Mouse (Mus musculus): ENCODE results near the gene Ctf1. TPM values are rescaled to one million over a fixed set of nuclear protein-coding genes. Genes with fewer than 3 reads are reported as not detected.

Gene Ctf1
- total and polyA plus RNA-seq, 3 experiments: not detected

GRCm38 (mm10) chr7:127747559-127748234 lies 35.2 kb downstream of the Ctf1 start:
- TF ChIP-seq GABPA (IDR thresholded peaks at IDR 0.05; ENCODE audit: insufficient replicate concordance, low read depth, low read length): no peak
- TF ChIP-seq ZKSCAN1 (IDR thresholded peaks at IDR 0.05; ENCODE audit: borderline replicate concordance, low read depth, low read length): no peak
- TF ChIP-seq ETS1 (conservative IDR thresholded peaks at IDR 0.05; ENCODE audit: low read depth, low read length): no peak
- Histone ChIP-seq H3K9ac (ENCODE audit: insufficient read depth, low read depth) (no peak overlapping the region), H3K36me3 (replicated peaks in 1 of 2; ENCODE audit: control insufficient read depth in 1 of 2, insufficient read depth in 1 of 2, low read length in 1 of 2) (peaks cover 37 to 51% of the 10 kb centered on the region in 2 experiments), H3K27ac (ENCODE audit: insufficient read depth, low read depth) (no peak overlapping the region), H3K4me1 (ENCODE audit: control insufficient read depth in 1 of 2, insufficient read depth in 2 of 2) (peaks cover 4 to 18% of the 10 kb centered on the region in 2 experiments; a peak in 3 of 4 replicates), H3K4me2 (ENCODE audit: insufficient read depth, low read depth, poor library complexity, severe bottlenecking) (no peak overlapping the region), H3K4me3 (replicated peaks in 1 of 3; ENCODE audit: low read depth in 2 of 3, low read length in 2 of 3, poor library complexity in 1 of 3) (peak overlapping the region in 1 of 3 experiments; percentile 71), H3K27me3 (replicated peaks) (no peaks in the 10 kb centered on the region), H3K79me2 (replicated peaks; ENCODE audit: control insufficient read depth, extremely low read depth, insufficient read depth, poor library complexity, severe bottlenecking) (no peaks in the 10 kb centered on the region), H3K9me3 (replicated peaks; ENCODE audit: low read length) (no peaks in the 10 kb centered on the region)
- in situ Hi-C loops (cut with MboI; ENCODE audit: low pct_ligation_motif_present, low pct_unique_long_range_greater_than_20kb, low sequenced_read_pairs): no loop called here
- dilution Hi-C loops (cut with MboI; ENCODE audit: extremely low pct_ligation_motif_present, extremely low pct_unique_long_range_greater_than_20kb, low sequenced_read_pairs): no loop called here
- no peak for DNase-seq (ENCODE audit: extremely low read depth)

GRCm38 (mm10) chr7:127748235-127748560 lies 35.7 kb downstream of the Ctf1 start:
- Histone ChIP-seq H3K79me2 (replicated peaks; ENCODE audit: control insufficient read depth, extremely low read depth, insufficient read depth, poor library complexity, severe bottlenecking) (no peaks in the 10 kb centered on the region), H3K4me2 (ENCODE audit: insufficient read depth, low read depth, poor library complexity, severe bottlenecking) (no peak overlapping the region), H3K36me3 (replicated peaks in 1 of 2; ENCODE audit: control insufficient read depth in 1 of 2, insufficient read depth in 1 of 2, low read length in 1 of 2) (peaks cover 42 to 56% of the 10 kb centered on the region in 2 experiments), H3K4me3 (replicated peaks in 1 of 3; ENCODE audit: low read depth in 2 of 3, low read length in 2 of 3, poor library complexity in 1 of 3) (no peak overlapping the region), H3K4me1 (ENCODE audit: control insufficient read depth in 1 of 2, insufficient read depth in 2 of 2) (peaks cover 4 to 23% of the 10 kb centered on the region in 2 experiments; a peak in 3 of 4 replicates), H3K27ac (ENCODE audit: insufficient read depth, low read depth) (no peak overlapping the region), H3K27me3 (replicated peaks) (no peaks in the 10 kb centered on the region), H3K9me3 (replicated peaks; ENCODE audit: low read length) (no peaks in the 10 kb centered on the region), H3K9ac (ENCODE audit: insufficient read depth, low read depth) (no peak overlapping the region)
- DNase-seq (ENCODE audit: extremely low read depth): no peak
- dilution Hi-C loops (cut with MboI; ENCODE audit: extremely low pct_ligation_motif_present, extremely low pct_unique_long_range_greater_than_20kb, low sequenced_read_pairs) (no loop called here), in situ Hi-C loops (cut with MboI; ENCODE audit: low pct_ligation_motif_present, low pct_unique_long_range_greater_than_20kb, low sequenced_read_pairs) (no loop called here)
- TF ChIP-seq MAZ (IDR thresholded peaks at IDR 0.05; ENCODE audit: low read depth, low read length): no peak
- TF ChIP-seq MAX (IDR thresholded peaks at IDR 0.05; ENCODE audit: low read length): no peak
- no peak for TF ChIP-seq CHD1 (IDR thresholded peaks at IDR 0.05; ENCODE audit: low read depth, low read length)
- no peak for TF ChIP-seq ZKSCAN1 (IDR thresholded peaks at IDR 0.05; ENCODE audit: borderline replicate concordance, low read depth, low read length)
- TF ChIP-seq USF1 (IDR thresholded peaks at IDR 0.05; ENCODE audit: low read depth, low read length): no peak

- in situ Hi-C loops (cut with MboI; ENCODE audit: low pct_ligation_motif_present, low pct_unique_long_range_greater_than_20kb, low sequenced_read_pairs) (loop anchor here (25.0 kb wide), 1 partner anchor 388 kb away; no protein-coding TSS in a partner anchor), dilution Hi-C loops (cut with MboI; ENCODE audit: extremely low pct_ligation_motif_present, extremely low pct_unique_long_range_greater_than_20kb, low sequenced_read_pairs) (no loop called here)
- H3K4me3 ChIP-seq (replicated peaks in 1 of 3; ENCODE audit: low read depth in 2 of 3, low read length in 2 of 3, poor library complexity in 1 of 3): no peak overlapping the region
- H3K79me2 ChIP-seq (replicated peaks; ENCODE audit: control insufficient read depth, extremely low read depth, insufficient read depth, poor library complexity, severe bottlenecking): no peaks in the 10 kb centered on the region
- DNase-seq (ENCODE audit: extremely low read depth): no peak
- no peak overlapping the region for H3K9ac ChIP-seq (ENCODE audit: insufficient read depth, low read depth)
- H3K27me3 ChIP-seq (replicated peaks): no peaks in the 10 kb centered on the region
- H3K27ac ChIP-seq (ENCODE audit: insufficient read depth, low read depth): no peak overlapping the region
- no peaks in the 10 kb centered on the region for H3K9me3 ChIP-seq (replicated peaks; ENCODE audit: low read length)
- H3K36me3 ChIP-seq (replicated peaks in 1 of 2; ENCODE audit: control insufficient read depth in 1 of 2, insufficient read depth in 1 of 2, low read length in 1 of 2): peaks cover 49 to 78% of the 10 kb centered on the region in 2 experiments
- TF ChIP-seq MYC (IDR thresholded peaks at IDR 0.05; ENCODE audit: low read depth, low read length): no peak
- no peak for TF ChIP-seq E2F4 (IDR thresholded peaks at IDR 0.05; ENCODE audit: insufficient replicate concordance, low read depth, low read length)
- peak; percentile 36; the same call in 1 of the 2 replicates for TF ChIP-seq HCFC1 (IDR thresholded peaks at IDR 0.05; ENCODE audit: low read depth, low read length)
- TF ChIP-seq NRF1 (IDR thresholded peaks at IDR 0.05; ENCODE audit: low read depth, low read length): 0 out of 2 replicates have a peak, but pooled peaks have one; percentile 23
- H3K4me2 ChIP-seq (ENCODE audit: insufficient read depth, low read depth, poor library complexity, severe bottlenecking): no peak overlapping the region
- H3K4me1 ChIP-seq (ENCODE audit: control insufficient read depth in 1 of 2, insufficient read depth in 2 of 2): peaks cover 4 to 23% of the 10 kb centered on the region in 2 experiments; a peak in 3 of 4 replicates
Measured at GRCm38 (mm10) chr7:127750131-127751127, 37.9 kb downstream of the Ctf1 start.

Measured in CH12.LX (cell line).